Mouse (Mus musculus) small intestine, adult 2 months (tissue): ENCODE data around the gene Treml1. TPM values are rescaled to one million over a fixed set of nuclear protein-coding genes. Genes with fewer than 3 reads are reported as not detected.

ENCODE experiments used
- H3K27ac ChIP-seq: fragments of 200-500 bp; 2 replicates; pipeline ENCODE4 v1.5.1; 2012; ENCODE audit warnings: low read depth, low read length, control low read depth, inconsistent platforms; ENCODE audit not compliant: insufficient read depth
- H3K27me3 ChIP-seq: fragments of 200-500 bp; 2 replicates; pipeline ENCODE4 v1.6.1; 2012; ENCODE audit warnings: mild to moderate bottlenecking, moderate library complexity, low read length, inconsistent platforms; ENCODE audit not compliant: control insufficient read depth, insufficient read depth
- H3K36me3 ChIP-seq: fragments of 200-500 bp; 2 replicates; pipeline ENCODE4 v1.6.1; 2012; ENCODE audit warnings: mild to moderate bottlenecking, low read length, control low read depth, inconsistent platforms; ENCODE audit not compliant: control insufficient read depth, insufficient read depth
- H3K4me1 ChIP-seq: fragments of 200-500 bp; 2 replicates; pipeline ENCODE4 v1.6.1; 2012; ENCODE audit warnings: low read length, inconsistent platforms, mixed read lengths; ENCODE audit not compliant: control insufficient read depth, insufficient read depth, insufficient read length
- H3K4me3 ChIP-seq: fragments of 200-500 bp; 2 replicates; pipeline ENCODE4 v1.5.1; 2012; ENCODE audit warnings: low read depth, mild to moderate bottlenecking, control low read depth, inconsistent platforms, low read length, moderate library complexity
- CTCF ChIP-seq: fragments of 200-500 bp; IDR thresholded peaks from 2 replicates; pipeline ENCODE4 v1.5.1; 2012; ENCODE audit warnings: low read depth, mild to moderate bottlenecking, control low read depth, inconsistent platforms, low read length, moderate library complexity, mixed read lengths; ENCODE audit not compliant: insufficient replicate concordance, insufficient read length; ENCODE audit errors: extremely low read depth
- POLR2A ChIP-seq: fragments of 200-500 bp; IDR thresholded peaks from 2 replicates; pipeline ENCODE4 v1.6.1; 2012; ENCODE audit warnings: low read depth, mild to moderate bottlenecking, control low read depth, inconsistent platforms, low read length, moderate library complexity
- WGBS: fragments of 180-500 bp; shearing (Covaris S2); methylation state at CpG from one replicate; pipeline ENCODE4 v1.1.7; 2018; 5-methylcytosine and 5-hydroxymethylcytosine counted together
- polyA plus RNA-seq: library from polyadenylated mRNA; depleted of rRNA; stranded (reverse); fragments of >200 nt; gene quantifications from 2 replicates; pipeline ENCODE4 v1.2.3, GENCODE M21; 2012

The Treml1 gene
- polyA plus RNA-seq, 1 experiment: not detected

DNA sequence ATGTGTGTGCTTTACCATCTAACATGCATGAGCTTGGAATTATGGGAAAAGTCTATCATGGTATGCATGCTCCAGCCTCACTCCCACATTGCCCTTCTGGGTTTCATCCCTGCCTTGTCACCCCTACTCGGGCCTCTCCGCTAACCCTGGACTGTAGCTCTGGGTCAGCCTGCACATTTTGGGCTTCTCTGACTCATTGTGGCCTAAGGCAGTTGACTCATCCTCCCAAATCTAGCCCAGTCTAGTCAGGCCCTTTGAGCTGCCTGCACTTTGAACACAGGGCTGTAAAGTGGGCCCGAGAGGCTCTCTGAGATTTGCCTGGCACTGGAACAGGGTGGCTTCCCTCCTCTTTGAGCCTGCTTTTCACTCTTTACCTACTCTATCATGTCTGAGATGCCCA, 3.9 kb upstream of the Treml1 start:
- 65% methylated on average over 3 of the region's 3 CpGs for WGBS
- Histone ChIP-seq H3K4me1 (no peaks in the 10 kb centered on the region), H3K27ac (no peak overlapping the region), H3K4me3 (no peak overlapping the region), H3K27me3 (no peaks in the 10 kb centered on the region), H3K36me3 (no peaks in the 10 kb centered on the region)
- no peak for TF ChIP-seq CTCF

DNA sequence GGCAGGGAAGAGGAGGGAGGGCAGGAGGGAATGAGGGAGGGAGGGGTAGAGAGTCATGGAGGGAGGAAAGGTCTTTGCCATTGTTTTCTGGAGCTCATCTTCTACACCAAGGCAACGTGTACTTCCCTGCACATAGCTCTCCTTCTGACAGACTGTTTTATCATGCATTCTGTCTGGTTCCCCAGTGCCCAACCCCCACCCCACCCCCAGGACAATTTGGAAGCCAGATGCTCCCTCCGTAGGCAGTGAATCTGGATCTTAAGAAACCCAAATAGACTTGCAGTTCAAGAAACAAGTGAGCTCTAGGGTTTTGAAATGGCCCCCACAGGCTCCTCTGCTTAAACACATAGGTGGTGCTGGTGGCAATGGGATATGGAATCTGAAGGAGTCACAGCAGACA, 1.8 kb upstream of the Treml1 start:
- Histone ChIP-seq H3K4me3 (no peak overlapping the region), H3K27me3 (no peaks in the 10 kb centered on the region), H3K27ac (no peak overlapping the region), H3K4me1 (no peaks in the 10 kb centered on the region), H3K36me3 (no peaks in the 10 kb centered on the region)
- TF ChIP-seq CTCF (no peak), POLR2A (no peak)
- WGBS: 47% methylated on average over 2 of the region's 2 CpGs

DNA sequence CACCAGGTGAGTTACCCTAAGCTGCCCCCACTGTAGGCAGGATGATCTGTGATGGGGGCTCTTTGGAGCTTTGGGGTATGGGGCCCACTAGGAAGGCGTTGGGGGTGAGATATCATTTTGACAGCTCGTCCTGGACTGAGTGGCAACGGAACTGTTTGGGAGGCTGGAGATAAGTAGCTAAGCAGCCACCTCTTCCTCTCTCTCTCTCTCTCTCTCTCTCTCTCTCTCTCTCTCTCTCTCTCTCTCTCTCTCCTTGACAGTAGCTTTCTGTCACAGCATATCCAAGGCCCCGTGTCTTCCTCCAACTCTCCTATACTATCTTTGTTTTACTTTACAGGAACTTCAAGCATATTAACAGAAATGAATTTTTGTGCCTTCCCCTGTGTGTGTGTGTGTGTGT, 746 bp downstream of the Treml1 start:
- Histone ChIP-seq H3K27ac (no peak overlapping the region), H3K27me3 (no peaks in the 10 kb centered on the region), H3K36me3 (no peaks in the 10 kb centered on the region), H3K4me3 (no peak overlapping the region), H3K4me1 (no peaks in the 10 kb centered on the region)
- WGBS: 39% methylated on average over 4 of the region's 4 CpGs
- TF ChIP-seq CTCF (no peak), POLR2A (no peak)

DNA sequence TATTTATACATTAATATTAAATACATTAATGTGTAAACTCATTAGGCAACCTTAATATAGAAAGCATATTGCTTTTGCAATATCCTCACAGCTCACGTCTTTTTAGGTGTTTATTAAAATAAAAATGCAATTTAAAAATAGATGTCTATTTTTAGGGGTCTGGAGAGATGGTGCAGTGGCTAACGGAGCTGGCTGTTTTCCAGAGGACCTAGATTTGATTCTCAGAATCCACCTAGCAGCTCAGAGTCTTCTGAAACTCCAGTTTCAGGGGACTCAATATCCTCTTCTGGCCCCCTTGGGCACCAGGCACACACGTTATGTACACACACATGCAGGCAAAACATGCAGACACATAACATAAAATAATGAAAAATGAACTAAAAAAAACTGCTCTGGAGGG, 2.6 kb downstream of the Treml1 start:
- Histone ChIP-seq H3K36me3 (no peaks in the 10 kb centered on the region), H3K27me3 (no peaks in the 10 kb centered on the region), H3K27ac (no peak overlapping the region), H3K4me3 (no peak overlapping the region), H3K4me1 (no peaks in the 10 kb centered on the region)
- 63% methylated on average over 3 of the region's 3 CpGs for WGBS
- TF ChIP-seq POLR2A: no peak
- no peak for TF ChIP-seq CTCF

DNA sequence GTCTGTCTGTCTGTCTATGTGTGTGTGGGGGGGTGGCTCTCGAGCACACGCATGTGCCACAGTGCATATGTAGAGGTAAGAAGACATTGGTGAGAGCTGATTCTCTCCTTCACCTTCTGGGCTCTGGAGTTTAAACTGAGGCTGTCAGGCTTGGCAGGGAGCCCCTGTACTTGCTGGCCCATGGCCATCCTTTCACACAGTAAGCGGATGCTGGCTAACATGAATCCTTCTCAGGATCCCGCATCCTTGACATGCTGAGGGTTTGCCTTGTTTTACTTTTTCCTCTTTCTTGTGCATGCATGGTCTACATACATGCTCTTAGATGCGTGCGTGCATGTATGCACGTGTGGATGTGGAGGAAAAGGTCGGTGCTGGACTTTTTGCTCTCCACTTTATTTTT, 3.2 kb downstream of the Treml1 start:
- Histone ChIP-seq H3K4me1 (no peaks in the 10 kb centered on the region), H3K4me3 (no peak overlapping the region), H3K27ac (no peak overlapping the region), H3K27me3 (no peaks in the 10 kb centered on the region), H3K36me3 (no peaks in the 10 kb centered on the region)
- 77% methylated on average over 8 of the region's 8 CpGs for WGBS
- TF ChIP-seq CTCF (no peak), POLR2A (no peak)

DNA sequence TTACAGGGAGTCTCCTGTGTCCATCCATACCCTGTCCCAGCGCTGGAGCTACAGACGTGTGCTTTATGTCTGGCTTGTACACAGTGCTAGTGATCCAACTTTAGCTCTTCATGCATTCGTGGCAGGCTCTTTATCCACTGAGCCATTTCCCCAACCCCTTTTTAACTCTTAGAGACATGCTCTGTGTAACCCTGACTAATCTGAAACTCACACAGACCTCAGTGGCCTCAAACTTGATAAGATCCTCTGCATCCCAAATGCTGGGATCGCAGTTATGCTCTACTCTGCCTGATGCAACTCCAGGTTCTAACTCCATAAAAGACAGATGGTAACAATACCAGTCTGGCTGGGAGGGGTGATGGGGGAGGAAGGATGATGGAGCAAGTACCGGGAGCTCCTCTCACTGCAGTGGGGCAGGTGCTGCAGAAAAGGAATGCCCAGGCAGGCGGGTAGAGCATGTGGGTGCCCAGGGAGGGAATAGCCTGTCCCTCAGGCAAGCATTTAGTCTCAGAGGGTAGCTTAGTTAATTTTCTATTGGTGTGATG, 3.8 kb downstream of the Treml1 start:
- WGBS: 68% methylated on average over 6 of the region's 6 CpGs
- TF ChIP-seq CTCF: no peak
- TF ChIP-seq POLR2A: no peak

DNA sequence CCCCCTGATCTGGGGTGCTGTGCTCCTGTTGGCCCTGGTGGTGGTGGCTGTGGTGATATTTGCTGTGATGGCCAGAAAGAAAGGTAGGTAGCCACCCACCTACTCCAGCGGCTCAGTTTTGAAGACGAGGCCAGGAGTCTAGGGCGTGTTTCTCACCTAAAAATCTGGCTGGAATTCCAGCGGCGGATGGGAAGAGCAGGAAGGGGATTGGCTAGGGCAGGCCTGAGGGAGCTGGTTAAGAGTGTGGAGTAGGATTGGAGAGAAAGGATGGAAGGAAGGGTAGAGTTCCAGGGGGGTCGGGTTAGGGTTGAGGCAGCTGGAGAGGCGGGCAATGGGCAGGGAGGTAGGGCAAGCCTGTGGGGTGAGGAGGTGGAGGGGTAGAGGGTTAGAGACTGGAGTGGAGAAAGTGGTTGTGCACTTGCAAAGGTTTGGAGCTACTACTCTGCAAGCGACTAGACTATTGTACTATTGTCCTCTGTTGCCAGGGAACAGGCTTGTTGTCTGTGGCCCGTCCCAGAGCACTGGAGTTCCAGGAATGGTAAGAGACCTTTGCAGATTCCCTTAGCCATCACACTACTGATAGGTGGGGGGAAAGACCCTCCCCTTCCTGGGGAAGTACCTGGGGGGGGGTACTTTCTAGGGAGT, 5.9 kb downstream of the Treml1 start:
- TF ChIP-seq CTCF (no peak), POLR2A (no peak)
- no peaks in the 10 kb centered on the region for H3K36me3 ChIP-seq
- no peaks in the 10 kb centered on the region for H3K4me1 ChIP-seq
- H3K27ac ChIP-seq: no peak overlapping the region
- no peak overlapping the region for H3K4me3 ChIP-seq
- H3K27me3 ChIP-seq: no peaks in the 10 kb centered on the region
- WGBS: 58% methylated on average over 9 of the region's 9 CpGs

More for the DNA sequence above, 3.8 kb downstream of the Treml1 start:
- Histone ChIP-seq H3K4me3 (no peak overlapping the region), H3K4me1 (no peaks in the 10 kb centered on the region), H3K27me3 (no peaks in the 10 kb centered on the region), H3K36me3 (no peaks in the 10 kb centered on the region), H3K27ac (no peak overlapping the region)

DNA sequence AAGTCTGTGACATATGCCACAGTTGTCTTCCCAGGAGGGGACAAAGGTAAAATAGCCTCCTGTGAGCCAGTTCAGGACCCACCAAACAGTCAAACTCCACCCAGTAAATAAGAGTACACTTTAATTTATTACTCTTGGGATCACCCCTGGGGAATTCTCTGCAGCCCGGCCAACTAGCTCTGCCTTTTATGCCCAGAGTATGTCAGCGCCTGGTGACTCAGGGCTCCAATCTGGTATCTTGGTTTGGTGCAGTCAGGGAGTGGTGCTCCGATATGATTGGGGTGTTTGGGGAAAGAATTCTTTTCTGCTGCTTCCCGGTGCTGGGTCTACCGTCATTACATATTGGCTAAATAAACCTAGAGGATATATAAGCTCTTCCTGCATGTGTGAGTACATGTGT, 7.1 kb downstream of the Treml1 start:
- H3K27me3 ChIP-seq: no peaks in the 10 kb centered on the region
- 43% methylated on average over 5 of the region's 5 CpGs for WGBS
- H3K4me3 ChIP-seq: no peak overlapping the region
- H3K36me3 ChIP-seq: no peaks in the 10 kb centered on the region
- H3K4me1 ChIP-seq: no peaks in the 10 kb centered on the region
- H3K27ac ChIP-seq: no peak overlapping the region
- no peak for TF ChIP-seq CTCF
- no peak for TF ChIP-seq POLR2A
